Mouse (Mus musculus) bone marrow macrophage, adult 2 months (primary cell): ENCODE data around the gene Vcan.

Source experiments
- CTCF ChIP-seq: IDR thresholded peaks from 2 replicates; pipeline ENCODE4 v1.5.1; 2012; ENCODE audit warnings: low read depth, mild to moderate bottlenecking, low read length, moderate library complexity
- POLR2A ChIP-seq: IDR thresholded peaks from 2 replicates; pipeline ENCODE4 v1.6.1; 2012; ENCODE audit warnings: mild to moderate bottlenecking, low read depth, low read length, borderline replicate concordance

GRCm38 (mm10) chr13:89634137-89634683 lies 108.1 kb downstream of the Vcan start:
- TF ChIP-seq CTCF (no peak), POLR2A (no peak)
